Mouse (Mus musculus) ES-E14 (cell line): ENCODE measurements at regions not wholly inside any gene's neighbourhood (a gene's known extent, or its start where the extent isn't known, plus 50 kb on each side); places are given as distances from the start of the nearest gene placed in this dataset.

Source experiments
- DNase-seq: peaks from one replicate; pipeline ENCODE4 v3.0.0-alpha.2; 2013; ENCODE audit warnings: low read depth, low spot score
- H3K27ac ChIP-seq: 2 replicates; pipeline ENCODE4 v1.5.1; 2012; ENCODE audit warnings: low read depth, mild to moderate bottlenecking, low read length, moderate library complexity, mixed read lengths; ENCODE audit not compliant: poor library complexity, insufficient read depth, severe bottlenecking
- H3K36me3 ChIP-seq: 2 replicates; pipeline ENCODE4 v1.6.1; 2012; ENCODE audit warnings: mild to moderate bottlenecking, low read length, moderate library complexity, mixed read lengths; ENCODE audit not compliant: control insufficient read depth, poor library complexity, insufficient read depth, severe bottlenecking
- H3K4me1 ChIP-seq, 2 experiments: fragments of 150-350 bp in 1 of 2; sonication (generic) in 1 of 2; 2 replicates each; pipeline ENCODE4 v1.6.1; 2012; ENCODE audit warnings: low read length in 2 of 2, mild to moderate bottlenecking in 1 of 2, mixed read lengths in 1 of 2; ENCODE audit not compliant: control insufficient read depth in 2 of 2, insufficient read depth in 2 of 2, poor library complexity in 1 of 2
- H3K4me3 ChIP-seq, 2 experiments: fragments of 150-350 bp in 1 of 2; sonication (generic) in 1 of 2; 2 replicates each; pipeline ENCODE4 v1.5.1; 2012; ENCODE audit warnings: low read length in 2 of 2, low read depth in 1 of 2, mild to moderate bottlenecking in 1 of 2, mixed read lengths in 1 of 2; ENCODE audit not compliant: insufficient read depth in 1 of 2, poor library complexity in 1 of 2, severe bottlenecking in 1 of 2
- H3K9ac ChIP-seq: 2 replicates; pipeline ENCODE4 v1.6.1; 2012; ENCODE audit warnings: low read depth, mild to moderate bottlenecking, low read length, mixed read lengths; ENCODE audit not compliant: poor library complexity, insufficient read depth, severe bottlenecking
- H3K9me3 ChIP-seq: fragments of 150-350 bp; sonication (generic); 2 replicates; pipeline ENCODE4 v1.6.1; 2012; ENCODE audit warnings: low read depth, mild to moderate bottlenecking, low read length; ENCODE audit not compliant: control insufficient read depth, insufficient read depth
- CHD2 ChIP-seq: IDR thresholded peaks from 2 replicates; pipeline ENCODE4 v1.6.1; 2014; ENCODE audit warnings: mild to moderate bottlenecking, low read depth, low read length, inconsistent platforms
- HCFC1 ChIP-seq: IDR thresholded peaks from 2 replicates; pipeline ENCODE4 v1.6.1; 2012; ENCODE audit warnings: low read length, inconsistent platforms, borderline replicate concordance; ENCODE audit not compliant: insufficient read depth
- MAFK ChIP-seq: IDR thresholded peaks from 2 replicates; pipeline ENCODE4 v1.6.1; 2014; ENCODE audit warnings: mild to moderate bottlenecking, low read depth, low read length, inconsistent platforms; ENCODE audit not compliant: insufficient read depth
- ZC3H11A ChIP-seq: IDR thresholded peaks from 2 replicates; pipeline ENCODE4 v1.6.1; 2012; ENCODE audit warnings: low read depth, mild to moderate bottlenecking, inconsistent platforms, low read length, borderline replicate concordance
- ZNF384 ChIP-seq: IDR thresholded peaks from 2 replicates; pipeline ENCODE4 v1.6.1; 2012; ENCODE audit warnings: low read depth, low read length, inconsistent platforms
- in situ Hi-C, 2 experiments: fragments of 600-800 bp; cut with MboI; formaldehyde crosslinking; loops; one replicate each; pipeline ENCODE4 v1.15.1; 2025; ENCODE audit warnings: low sequenced_read_pairs in 2 of 2, inconsistent platforms in 1 of 2; ENCODE audit not compliant: unreplicated experiment in 2 of 2

GRCm38 (mm10) chr6:84493676-84494075, 100.0 kb downstream of the Cyp26b1 start:
- H3K9ac ChIP-seq, result no peak overlapping the region
- no peaks in the 10 kb centered on the region; a peak in 1 of 4 replicates for H3K4me1 ChIP-seq
- no peak for DNase-seq
- no peak overlapping the region for H3K27ac ChIP-seq
- no peak for TF ChIP-seq MAFK
- no peak for TF ChIP-seq ZNF384
- no peak for TF ChIP-seq HCFC1
- in situ Hi-C loops, result no loop called here
- no peaks in the 10 kb centered on the region for H3K9me3 ChIP-seq
- H3K36me3 ChIP-seq, result no peaks in the 10 kb centered on the region
- H3K4me3 ChIP-seq, result no peak overlapping the region

DNA sequence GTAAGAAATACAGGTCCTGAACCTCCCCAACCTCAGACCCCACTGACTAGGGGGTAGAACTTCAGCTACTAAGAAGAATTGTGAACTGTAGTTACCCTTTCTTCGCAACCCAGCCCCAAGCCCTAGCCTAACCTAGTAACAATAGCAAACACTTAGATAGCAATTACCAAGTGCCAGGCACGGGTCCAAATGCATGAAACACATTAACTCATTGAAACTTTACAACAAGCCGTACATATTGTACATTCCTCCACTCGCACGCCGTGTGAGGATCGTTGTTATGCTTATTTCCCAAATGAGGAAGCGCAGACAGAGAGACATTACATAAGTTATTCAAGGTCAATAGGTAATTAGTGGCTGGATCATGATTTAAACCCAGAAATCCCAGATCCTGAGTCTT, 100.5 kb downstream of the Cyp26b1 start:
- Histone ChIP-seq H3K27ac (no peak overlapping the region), H3K4me1 (no peaks in the 10 kb centered on the region; a peak in 1 of 4 replicates), H3K36me3 (no peaks in the 10 kb centered on the region), H3K9ac (no peak overlapping the region), H3K4me3 (no peak overlapping the region), H3K9me3 (no peaks in the 10 kb centered on the region)
- in situ Hi-C loops, result no loop called here
- no peak for DNase-seq
- TF ChIP-seq ZNF384 (no peak), ZC3H11A (no peak), MAFK (0 out of 2 replicates have a peak, but pooled peaks have one; percentile 20)

- Histone ChIP-seq H3K4me3 (no peak overlapping the region), H3K4me1 (no peaks in the 10 kb centered on the region; a peak in 1 of 4 replicates), H3K9me3 (no peaks in the 10 kb centered on the region), H3K27ac (no peak overlapping the region), H3K9ac (no peak overlapping the region), H3K36me3 (no peaks in the 10 kb centered on the region)
- TF ChIP-seq HCFC1, result no peak
- TF ChIP-seq ZC3H11A, result no peak
- no peak for DNase-seq
- in situ Hi-C loops, result no loop called here
These were observed 101.1 kb downstream of the Cyp26b1 start for GRCm38 (mm10) chr6:84492594-84492993.

- Histone ChIP-seq H3K9me3 (no peaks in the 10 kb centered on the region), H3K4me1 (no peaks in the 10 kb centered on the region), H3K9ac (no peak overlapping the region), H3K27ac (no peak overlapping the region), H3K36me3 (no peaks in the 10 kb centered on the region), H3K4me3 (no peak overlapping the region)
- in situ Hi-C loops, result no loop called here
- TF ChIP-seq CHD2 (no peak), HCFC1 (no peak), MAFK (no peak), ZNF384 (no peak), ZC3H11A (no peak)
- no peak for DNase-seq
These were observed 102.6 kb downstream of the Cyp26b1 start for GRCm38 (mm10) chr6:84491106-84491505.

DNA sequence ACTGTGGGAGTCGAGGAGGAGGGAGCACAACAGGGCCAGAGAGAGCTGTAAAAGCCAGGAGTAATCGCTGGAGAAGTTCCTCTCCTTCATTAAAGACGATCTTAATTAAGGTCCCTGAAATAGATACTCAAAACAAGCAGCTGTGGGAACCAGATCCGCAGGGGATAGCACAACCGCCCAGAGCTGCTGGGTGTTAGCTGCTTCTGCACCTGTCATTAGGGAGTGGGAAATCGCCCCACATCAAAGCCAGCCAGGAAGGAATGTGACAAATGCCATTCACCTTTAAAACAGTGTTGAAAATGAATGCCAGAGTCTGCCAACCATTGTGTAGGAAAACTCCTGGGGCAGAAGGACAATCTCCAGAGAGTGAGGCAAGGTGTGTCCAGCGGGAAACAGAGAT, 112.5 kb downstream of the Cyp26b1 start:
- Histone ChIP-seq H3K9ac (no peak overlapping the region), H3K4me3 (no peak overlapping the region), H3K4me1 (no peaks in the 10 kb centered on the region), H3K27ac (no peak overlapping the region), H3K9me3 (no peaks in the 10 kb centered on the region), H3K36me3 (no peaks in the 10 kb centered on the region)
- no peak for TF ChIP-seq ZC3H11A
- no peak for TF ChIP-seq MAFK
- TF ChIP-seq ZNF384, result no peak
- no peak for TF ChIP-seq HCFC1
- no peak for TF ChIP-seq CHD2
- in situ Hi-C loops, result no loop called here
- no peak for DNase-seq
